Mouse (Mus musculus) lung, postnatal 25 days (tissue): ENCODE measurements around the gene Acvr1b.

ENCODE experiments used
- DNase-seq: peaks from one replicate; pipeline ENCODE4 v3.0.0; 2022; ENCODE audit warnings: low spot score

The Acvr1b gene

DNA sequence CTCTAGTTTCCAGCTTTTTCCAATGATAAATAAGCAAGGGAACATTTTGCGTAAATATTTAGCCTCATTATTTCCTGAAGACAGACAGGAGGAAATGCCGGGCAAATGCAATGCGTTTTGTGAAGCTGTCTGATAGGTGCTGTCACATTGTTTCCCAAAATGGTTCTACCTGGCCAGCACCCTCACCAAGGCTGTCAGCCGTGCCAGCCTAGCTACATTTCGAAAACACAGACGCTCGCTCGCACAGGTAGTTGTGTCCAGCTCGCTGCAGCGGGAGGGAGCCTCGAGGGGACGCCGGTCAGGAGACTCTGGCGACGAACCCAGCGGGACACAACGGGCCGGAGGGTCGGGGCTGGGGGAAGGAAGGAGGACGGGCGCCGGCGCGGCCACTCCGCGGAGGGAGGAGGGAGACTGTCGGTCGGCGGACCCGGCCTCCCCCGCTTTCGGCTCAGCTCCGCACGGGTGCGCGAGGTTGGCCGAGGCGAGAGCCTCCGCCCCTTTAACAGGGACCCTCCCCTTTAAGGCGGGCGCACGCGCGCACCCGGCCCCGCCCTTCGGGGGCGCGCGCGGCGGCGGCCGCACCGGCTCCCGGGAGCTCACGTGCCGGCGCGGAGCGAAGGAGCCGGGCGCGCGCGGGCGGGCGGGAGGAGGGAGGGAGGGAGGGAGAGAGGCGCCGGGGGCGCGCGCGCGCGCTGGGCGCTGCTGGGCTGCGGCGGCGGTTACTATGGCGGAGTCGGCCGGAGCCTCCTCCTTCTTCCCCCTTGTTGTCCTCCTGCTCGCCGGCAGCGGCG lies at the start of gene Acvr1b:
Acvr1b (plus strand) TSS at position 647 of the 791 bp plus-strand sequence.
- DNase-seq: peak; percentile 92

GRCm38 (mm10) chr15:101125561-101125960 lies 48.3 kb upstream of the Acvr1b start:
- no peak for DNase-seq

DNA sequence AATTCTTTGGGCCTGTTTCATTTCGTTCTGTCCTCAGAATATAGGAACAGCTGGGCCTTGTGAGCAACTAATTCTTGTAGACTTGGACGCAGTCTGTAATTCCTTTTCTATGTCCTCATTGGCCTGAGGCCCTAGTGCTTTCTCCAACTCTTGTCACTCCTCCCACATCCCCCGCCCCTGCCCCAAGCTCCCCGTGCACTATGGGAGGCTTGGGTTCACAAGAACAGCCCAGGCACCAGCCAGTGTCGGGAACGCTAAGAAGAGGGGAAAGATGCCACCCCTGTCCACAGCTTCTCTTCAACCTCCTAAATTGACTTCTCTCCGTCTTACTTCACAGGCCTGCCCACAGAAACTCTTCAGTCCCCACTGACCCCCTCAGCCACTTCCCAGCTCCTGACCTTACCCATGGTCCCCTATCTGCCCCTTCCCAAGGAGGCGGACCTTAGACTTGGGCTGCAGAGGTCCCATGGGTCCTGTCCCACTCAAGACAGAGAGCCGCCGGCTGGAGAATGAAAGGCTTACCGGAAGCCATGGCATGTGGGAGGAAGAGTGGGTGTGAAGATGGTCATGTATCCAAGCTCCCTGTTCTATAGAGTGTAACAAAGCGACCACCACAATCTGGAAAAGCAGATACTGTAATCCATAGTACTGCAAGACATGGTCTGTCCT lies 46.9 kb upstream of the Acvr1b start:
- no peak for DNase-seq

DNA sequence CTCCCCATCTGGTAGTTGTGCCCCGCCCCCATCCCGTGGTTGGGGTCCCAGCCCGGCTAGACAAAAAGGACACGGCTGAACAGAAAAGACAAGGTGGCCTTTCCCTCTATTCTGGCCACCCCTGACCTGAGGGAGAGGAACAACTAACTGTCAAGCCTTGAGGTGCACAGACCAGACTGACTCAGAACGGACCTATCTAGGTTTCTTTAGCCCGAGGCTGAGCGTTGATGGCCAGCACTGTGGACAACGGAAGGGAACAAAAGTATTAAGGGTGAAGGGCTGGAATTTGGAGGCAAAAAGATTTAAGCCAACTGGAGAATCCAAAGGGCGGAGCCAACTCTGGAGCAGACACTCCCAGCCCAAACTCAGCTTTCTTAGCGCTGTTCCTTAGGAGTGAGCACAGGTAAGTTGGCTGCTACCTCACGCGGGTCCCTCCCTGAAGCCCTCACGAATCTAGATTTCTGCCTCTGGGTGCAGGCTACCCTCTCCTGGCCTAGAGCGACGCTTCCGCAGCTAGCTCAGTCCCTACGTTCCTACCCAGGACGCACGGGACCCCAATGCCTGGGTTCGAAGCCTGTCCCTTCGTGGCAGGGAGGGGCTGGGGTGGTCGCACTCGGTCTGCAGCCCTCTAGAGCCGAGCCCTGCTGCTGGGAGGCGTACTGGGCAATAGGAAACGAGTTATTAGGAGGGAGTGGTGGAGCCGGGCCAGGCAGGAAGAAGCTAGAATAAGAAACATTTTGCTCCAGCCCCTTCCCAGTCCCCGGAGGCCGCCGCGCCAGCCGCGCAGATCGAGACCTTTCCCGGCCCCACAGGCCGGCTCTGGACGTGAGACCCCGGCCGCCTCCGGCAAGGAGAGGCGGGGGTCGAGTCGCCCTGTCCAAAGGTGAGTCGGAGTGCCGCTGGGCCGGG lies 45.4 kb upstream of the Acvr1b start, which contains the start of gene Acvrl1:
Acvrl1 (plus strand) TSS at position 342 of the 909 bp plus-strand sequence.
- DNase-seq: no peak

- no peak for DNase-seq
Measured at GRCm38 (mm10) chr15:101129412-101129811, 44.5 kb upstream of the Acvr1b start.

DNA sequence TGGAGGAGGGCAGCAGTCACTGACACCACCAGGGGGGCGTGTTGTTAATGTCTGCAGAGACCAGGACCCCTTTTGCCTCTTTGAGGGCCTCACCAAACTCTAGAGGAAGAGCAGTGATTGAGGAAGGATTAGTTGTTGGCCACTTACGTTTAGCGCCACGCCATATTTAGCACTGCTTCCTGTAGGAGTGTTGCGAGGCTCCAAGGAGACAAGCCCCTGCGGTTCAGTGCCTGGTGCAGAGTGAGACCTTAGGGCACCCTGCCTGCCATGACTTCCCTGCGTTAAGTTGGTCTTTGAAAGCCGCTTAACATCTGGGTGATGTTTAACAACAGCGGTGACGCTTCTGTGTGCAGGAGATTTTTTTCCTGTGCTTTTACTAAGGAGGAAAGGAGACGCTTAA lies 42.4 kb upstream of the Acvr1b start:
- no peak for DNase-seq

DNA sequence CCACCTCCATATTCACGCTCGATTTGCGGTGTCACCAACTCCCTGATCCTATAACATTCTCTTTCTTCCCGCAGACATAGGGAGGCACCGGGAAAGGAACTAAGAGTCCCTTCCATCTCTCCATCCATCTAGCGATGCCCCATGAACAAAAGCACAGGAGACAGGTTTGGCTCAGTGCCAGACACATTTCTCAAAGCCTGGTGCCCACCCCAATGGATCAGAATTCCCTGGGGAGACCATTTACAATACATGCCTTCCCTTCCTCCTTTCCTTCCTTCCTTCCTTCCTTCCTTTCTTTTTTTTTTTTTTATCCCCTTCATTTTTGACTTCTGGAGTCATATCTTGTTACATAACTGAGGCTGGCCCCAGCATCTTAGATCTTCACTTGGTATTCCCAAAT lies 41.8 kb upstream of the Acvr1b start:
- DNase-seq: no peak

GRCm38 (mm10) chr15:101132761-101133160 lies 41.1 kb upstream of the Acvr1b start:
- no peak for DNase-seq

DNA sequence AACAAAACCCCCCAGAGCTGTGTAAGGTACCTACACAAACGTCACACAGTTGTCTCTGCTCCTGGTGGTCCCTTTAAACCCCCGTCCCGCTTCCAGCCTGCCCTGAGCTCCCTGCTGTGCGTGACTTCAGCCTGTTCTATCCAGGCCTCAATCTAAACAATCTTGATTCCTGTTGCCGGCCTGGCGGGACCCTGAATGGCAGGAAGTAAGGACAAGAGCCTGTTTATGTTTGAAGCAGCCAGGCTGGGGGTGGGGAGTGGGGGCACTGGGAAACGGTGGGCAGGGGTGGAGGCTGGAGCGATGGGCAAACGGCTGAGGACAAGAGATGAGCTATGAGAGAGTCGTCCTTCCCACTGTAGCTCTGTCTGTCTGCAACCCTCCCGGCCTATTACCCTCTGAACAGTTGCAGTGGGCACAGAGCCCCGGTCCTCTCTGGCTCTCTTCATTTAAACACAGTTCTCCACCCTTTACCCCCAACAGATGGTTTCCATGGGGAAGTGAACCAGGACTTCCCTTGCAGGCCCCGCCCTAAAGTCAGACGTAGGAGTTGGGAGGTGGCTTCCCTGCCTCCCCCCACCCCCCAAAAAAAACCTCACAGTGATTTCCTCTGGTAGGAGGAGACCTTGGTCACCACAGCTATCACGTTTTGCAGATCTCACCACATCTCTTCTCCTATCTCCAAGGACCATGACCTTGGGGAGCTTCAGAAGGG lies 39.7 kb upstream of the Acvr1b start:
- DNase-seq: peak; percentile 84

- DNase-seq: no peak
Measured at GRCm38 (mm10) chr15:101135405-101135804, 38.5 kb upstream of the Acvr1b start.

- no peak for DNase-seq
Measured at GRCm38 (mm10) chr15:101137455-101137854, 36.4 kb upstream of the Acvr1b start.

- no peak for DNase-seq
Measured at GRCm38 (mm10) chr15:101138675-101139074, 35.2 kb upstream of the Acvr1b start.

- DNase-seq: no peak
Measured at GRCm38 (mm10) chr15:101139885-101140284, 34.0 kb upstream of the Acvr1b start.

DNA sequence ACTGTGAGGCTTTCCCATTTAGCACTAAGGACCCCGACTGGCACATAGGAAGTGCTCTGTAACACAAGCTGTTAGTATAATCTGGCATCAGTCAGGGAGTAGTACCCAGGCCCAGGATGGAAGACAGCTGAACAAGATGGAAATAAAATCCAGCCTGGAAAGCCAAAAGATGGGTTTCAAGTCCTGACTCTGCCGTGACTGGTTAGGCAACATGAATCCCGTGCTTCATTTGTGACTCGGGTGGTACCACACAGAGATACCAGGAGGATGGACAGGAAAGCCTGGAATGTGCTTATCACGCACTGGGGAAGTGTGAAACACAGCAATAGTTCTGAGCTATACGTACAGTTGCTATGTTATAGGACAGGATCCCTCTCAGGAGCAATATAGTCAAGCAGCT lies 33.3 kb upstream of the Acvr1b start:
- no peak for DNase-seq

DNA sequence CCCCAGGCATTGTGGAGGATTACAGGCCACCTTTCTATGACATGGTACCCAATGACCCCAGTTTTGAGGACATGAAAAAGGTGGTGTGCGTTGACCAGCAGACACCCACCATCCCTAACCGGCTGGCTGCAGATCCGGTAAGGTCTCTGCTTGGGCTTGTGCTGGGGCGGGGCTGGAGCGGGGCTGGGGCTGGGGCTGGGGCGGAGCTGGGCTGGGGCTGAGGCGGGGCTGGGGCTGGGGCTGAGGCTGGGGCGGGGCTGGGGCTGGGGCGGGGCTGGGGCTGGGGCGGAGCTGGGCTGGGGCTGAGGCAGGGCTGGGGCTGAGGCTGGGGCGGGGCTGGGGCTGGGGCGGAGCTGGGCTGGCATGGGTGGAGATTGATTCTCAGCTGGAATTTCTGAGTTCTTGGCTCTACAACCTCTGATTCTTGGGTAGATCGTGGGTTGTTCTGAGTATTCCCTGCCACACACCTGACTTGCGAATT lies 32.8 kb upstream of the Acvr1b start:
- no peak for DNase-seq

DNA sequence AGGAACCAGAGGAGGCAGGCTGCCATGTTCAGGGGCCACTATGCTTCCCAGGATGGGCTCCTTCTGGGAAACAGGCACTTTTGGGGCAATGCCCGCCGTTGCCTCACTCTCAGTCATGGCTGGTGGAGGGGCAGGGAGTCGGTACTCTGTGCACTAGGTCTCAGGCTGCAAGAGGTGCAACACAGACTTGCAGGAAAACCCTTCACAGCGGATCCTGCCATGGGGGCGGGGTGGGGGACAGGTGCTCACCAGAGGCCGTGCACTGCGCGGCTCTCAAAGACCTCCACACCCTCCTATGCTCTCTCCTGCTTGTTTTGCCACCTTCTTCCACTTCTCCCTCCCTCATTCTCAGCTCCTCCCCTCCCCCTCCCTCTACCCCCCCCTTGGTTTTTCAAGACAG lies 31.2 kb upstream of the Acvr1b start:
- DNase-seq: no peak

DNA sequence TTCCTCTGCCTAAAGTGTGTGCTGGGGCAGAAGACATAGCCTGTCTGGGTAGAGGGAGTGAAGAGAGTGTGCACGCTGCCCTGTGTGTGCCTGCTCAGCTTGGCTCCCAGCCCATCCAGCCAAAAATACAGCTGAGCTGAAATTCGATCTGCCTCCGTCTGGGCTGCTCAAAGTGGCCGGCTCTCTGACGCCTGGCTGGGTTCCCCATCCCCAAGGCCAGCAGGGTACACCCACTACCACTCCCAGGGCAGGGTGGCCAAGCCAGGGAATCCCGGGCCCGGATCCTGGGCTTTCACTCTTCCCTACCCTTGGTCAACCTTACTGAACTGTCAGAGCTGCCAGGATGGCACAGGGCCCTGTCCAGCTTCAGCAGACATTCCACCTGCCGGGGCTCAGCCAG lies 30.4 kb upstream of the Acvr1b start:
- DNase-seq: no peak

GRCm38 (mm10) chr15:101144176-101144575 lies 29.7 kb upstream of the Acvr1b start:
- no peak for DNase-seq

- no peak for DNase-seq
Measured at GRCm38 (mm10) chr15:101144779-101145178, 29.1 kb upstream of the Acvr1b start.

- DNase-seq: peak; percentile 98
Measured at GRCm38 (mm10) chr15:101145424-101146099, 28.3 kb upstream of the Acvr1b start.
